Comparison of ENCODE assay signal across 8 mouse cellular contexts in genomic region chr15:103530372-103530771, GRCm38 (mm10). TPM values are rescaled to one million over a fixed set of nuclear protein-coding genes. Genes with fewer than 3 reads are reported as not detected.
DNase-seq lines count a peak whose midpoint lies in the region; ATAC-seq lines count a peak whose summit lies in the region.

No protein-coding gene starts in this region.

- H3K9ac ChIP-seq in forebrain, embryonic 15.5 days (replicated peaks), result no peak overlapping the region
- H3K9ac ChIP-seq in midbrain, embryonic 14.5 days (replicated peaks; ENCODE audit: low read length), result no peak overlapping the region
- no peak overlapping the region for H3K9ac ChIP-seq in stomach, embryonic 15.5 days

- no peak overlapping the region for H3K4me2 ChIP-seq in forebrain, embryonic 15.5 days (replicated peaks)
- H3K4me2 ChIP-seq in midbrain, embryonic 14.5 days (ENCODE audit: low read length), result no peak overlapping the region
- H3K4me2 ChIP-seq in stomach, embryonic 15.5 days, result no peak overlapping the region

- peaks cover 24% of the 10 kb centered on the region; the same call in 1 of the 2 replicates for H3K36me3 ChIP-seq in forebrain, embryonic 15.5 days
- H3K36me3 ChIP-seq in midbrain, embryonic 14.5 days (ENCODE audit: control insufficient read depth, insufficient read depth, low read length), result peaks cover 34% of the 10 kb centered on the region
- H3K36me3 ChIP-seq in stomach, embryonic 15.5 days, result no peaks in the 10 kb centered on the region

- no peaks in the 10 kb centered on the region for H3K27me3 ChIP-seq in forebrain, embryonic 15.5 days
- H3K27me3 ChIP-seq in midbrain, embryonic 14.5 days (ENCODE audit: control insufficient read depth, insufficient read depth, low read length), result no peaks in the 10 kb centered on the region
- H3K27me3 ChIP-seq in stomach, embryonic 15.5 days (replicated peaks), result peaks cover 3% of the 10 kb centered on the region; the same call in 1 of the 2 replicates

- no peaks in the 10 kb centered on the region for H3K9me3 ChIP-seq in forebrain, embryonic 15.5 days
- H3K9me3 ChIP-seq in midbrain, embryonic 14.5 days (ENCODE audit: control insufficient read depth, low read length), result no peaks in the 10 kb centered on the region
- H3K9me3 ChIP-seq in stomach, embryonic 15.5 days, result no peaks in the 10 kb centered on the region

- WGBS in forebrain, embryonic 15.5 days, result 3% methylated on average over 5 of the region's 5 CpGs
- WGBS in midbrain, embryonic 14.5 days, result 7% methylated on average over 5 of the region's 5 CpGs
- WGBS in stomach, embryonic 15.5 days, result 8% methylated on average over 5 of the region's 5 CpGs

- intact Hi-C loops in left cerebral cortex, postnatal 4 days (cut with DNase I), result no loop called here

- no peak overlapping the region for H3K4me3 ChIP-seq in forebrain, embryonic 15.5 days
- no peak overlapping the region for H3K4me3 ChIP-seq in midbrain, embryonic 14.5 days (replicated peaks; ENCODE audit: low read depth, low read length)
- H3K4me3 ChIP-seq in stomach, embryonic 15.5 days (replicated peaks), result no peak overlapping the region

- ATAC-seq in forebrain, embryonic 15.5 days (replicated peaks), result peak; percentile 74
- ATAC-seq in midbrain, embryonic 14.5 days (ENCODE audit: low FRiP score, low TSS enrichment), result peak; percentile 74
- ATAC-seq in stomach, embryonic 15.5 days (ENCODE audit: insufficient read depth, low FRiP score, low read depth), result peak; percentile 77

- DNase-seq in ovary, adult 18-20 months (ENCODE audit: low spot score), result peak; percentile 14
- DNase-seq in ovary, postnatal 10 days (ENCODE audit: low spot score), result no peak
- peak; percentile 60 to 66 for DNase-seq in cerebellum, adult 18-20 months
- peak; percentile 69 for DNase-seq in induced T-regulatory cell, adult 2 months (ENCODE audit: low read depth)
- peak; percentile 54 for DNase-seq in left cerebral cortex, postnatal 4 days
- DNase-seq in midbrain, embryonic 14.5 days, result peak; percentile 91

- no peaks in the 10 kb centered on the region for H3K4me1 ChIP-seq in forebrain, embryonic 15.5 days
- H3K4me1 ChIP-seq in midbrain, embryonic 14.5 days (ENCODE audit: control insufficient read depth, insufficient read depth, low read length), result peaks cover 3% of the 10 kb centered on the region
- H3K4me1 ChIP-seq in stomach, embryonic 15.5 days, result no peaks in the 10 kb centered on the region

- H3K27ac ChIP-seq in forebrain, embryonic 15.5 days (replicated peaks), result peak overlapping the region; percentile 39
- H3K27ac ChIP-seq in midbrain, embryonic 14.5 days (replicated peaks; ENCODE audit: low read depth, low read length), result peak overlapping the region; percentile 71
- no peak overlapping the region for H3K27ac ChIP-seq in stomach, embryonic 15.5 days

RNA-seq across cellular contexts. Expression of gene Ppp1r1a, which starts 7.4 kb away (rescaled TPM):
- polyA plus RNA-seq in forebrain, embryonic 15.5 days (2015; fragmentation: Nextera tagmentation; extraction: Ambion mirVana), result 100 TPM in 2 replicates
- total RNA-seq in left cerebral cortex, postnatal 4 days (2021), result 100 to 1,000 TPM; 144 to 153 TPM
- polyA plus RNA-seq in midbrain, embryonic 14.5 days (2014; fragmentation: Nextera tagmentation; extraction: Ambion mirVana), result 110 and 146 TPM in 2 replicates
- polyA plus RNA-seq in stomach, embryonic 15.5 days (2015; fragmentation: Nextera tagmentation; extraction: Ambion mirVana), result 12.3 and 13.3 TPM in 2 replicates

RNA-seq across cellular contexts. Expression of gene Pde1b, which starts 27.5 kb away (rescaled TPM):
- polyA plus RNA-seq in forebrain, embryonic 15.5 days (2015; fragmentation: Nextera tagmentation; extraction: Ambion mirVana), result 71.3 and 73.2 TPM in 2 replicates
- total RNA-seq in left cerebral cortex, postnatal 4 days (2021), result 10 to 100 TPM; 52.8 to 58.1 TPM
- polyA plus RNA-seq in midbrain, embryonic 14.5 days (2014; fragmentation: Nextera tagmentation; extraction: Ambion mirVana), result 81.6 and 90.8 TPM in 2 replicates
- 8.8 and 9.4 TPM in 2 replicates for polyA plus RNA-seq in stomach, embryonic 15.5 days (2015; fragmentation: Nextera tagmentation; extraction: Ambion mirVana)

RNA-seq across cellular contexts. Expression of gene Glycam1, which starts 34.5 kb away (rescaled TPM):
- polyA plus RNA-seq in forebrain, embryonic 15.5 days (2015; fragmentation: Nextera tagmentation; extraction: Ambion mirVana), result not detected in 2 replicates
- total RNA-seq in left cerebral cortex, postnatal 4 days (2021), result not detected
- not detected in 2 replicates for polyA plus RNA-seq in midbrain, embryonic 14.5 days (2014; fragmentation: Nextera tagmentation; extraction: Ambion mirVana)
- polyA plus RNA-seq in stomach, embryonic 15.5 days (2015; fragmentation: Nextera tagmentation; extraction: Ambion mirVana), result not detected in 2 replicates
